Mouse (Mus musculus) ES-CJ7 (cell line): ENCODE data around the gene Gja5.
A peak's percentile ranks its signal among the peaks of the same experiment; 100 is the strongest.
"Not testable (repeated sequence)": the region's sequence is repeated elsewhere in the genome, so short reads cannot be mapped to it uniquely, and the experiment has no call there.

Experiments used
- DNase-seq: peaks from one replicate; pipeline ENCODE4 v3.0.0; 2011; ENCODE audit warnings: low read depth, low spot score

Gja5 gene

GRCm38 (mm10) chr3:97100784-97101641, 196.5 kb downstream of the Gja5 start:
- DNase-seq, result no peak

DNA sequence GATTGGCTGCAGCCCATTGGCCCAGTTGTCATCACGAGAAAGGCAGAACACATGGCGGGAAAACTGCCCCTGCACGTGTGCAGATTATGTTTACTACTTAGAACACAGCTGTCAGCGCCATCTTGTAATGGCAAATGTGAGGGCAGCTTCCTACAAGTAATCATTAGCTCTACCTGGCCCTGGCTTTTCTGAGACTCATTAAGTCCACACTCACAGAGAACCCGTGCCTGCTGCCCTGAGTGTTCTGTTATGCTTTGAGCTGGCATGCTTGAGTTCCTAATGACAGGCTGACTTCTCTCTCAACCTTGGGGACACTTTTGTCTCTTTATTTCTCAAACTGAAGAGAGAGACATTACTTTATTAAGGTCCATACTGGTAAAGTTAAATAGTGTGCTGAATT, 199.5 kb downstream of the Gja5 start:
- DNase-seq, result not testable (repeated sequence)

GRCm38 (mm10) chr3:97104696-97105430, 200.4 kb downstream of the Gja5 start:
- no peak for DNase-seq

DNA sequence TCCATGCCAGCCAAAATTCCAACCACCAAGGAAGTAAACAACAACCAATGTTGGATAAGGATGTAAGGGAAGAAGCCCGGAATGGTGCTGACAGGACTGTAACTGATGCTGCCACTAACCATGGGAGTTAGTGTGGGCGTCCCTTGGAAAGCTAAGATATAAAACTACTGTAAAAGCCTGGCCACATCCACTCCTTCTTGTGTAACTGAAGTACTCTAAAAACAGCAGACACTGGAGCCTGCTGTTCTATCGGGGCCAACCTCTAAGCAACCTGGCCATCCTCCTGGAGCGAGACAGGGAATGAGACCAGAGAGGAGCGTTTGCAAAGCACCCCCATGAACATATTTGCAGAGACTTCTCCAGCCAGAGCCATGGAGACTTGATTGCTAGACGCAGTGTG, 213.0 kb downstream of the Gja5 start:
- no peak for DNase-seq

DNA sequence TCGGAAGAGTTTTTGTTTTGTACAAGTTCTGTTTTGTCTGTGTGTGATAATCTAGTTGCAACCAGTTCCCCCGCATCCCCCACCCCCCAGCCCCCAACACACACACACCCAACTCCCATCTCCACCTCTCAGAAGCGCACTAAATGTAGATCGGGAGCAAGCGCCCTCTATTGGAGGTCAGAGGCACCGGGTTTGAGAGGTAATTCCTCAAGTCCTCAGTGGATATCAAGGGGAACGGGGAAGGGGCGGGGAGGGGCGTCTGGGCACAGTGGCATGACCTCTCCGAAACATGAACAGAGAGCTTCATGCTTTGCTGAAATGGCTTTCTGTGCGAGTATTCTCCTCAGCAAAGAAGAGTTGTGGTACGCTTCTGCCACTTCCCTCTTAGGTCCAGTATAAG, 213.8 kb downstream of the Gja5 start:
- DNase-seq, result peak; percentile 89

DNA sequence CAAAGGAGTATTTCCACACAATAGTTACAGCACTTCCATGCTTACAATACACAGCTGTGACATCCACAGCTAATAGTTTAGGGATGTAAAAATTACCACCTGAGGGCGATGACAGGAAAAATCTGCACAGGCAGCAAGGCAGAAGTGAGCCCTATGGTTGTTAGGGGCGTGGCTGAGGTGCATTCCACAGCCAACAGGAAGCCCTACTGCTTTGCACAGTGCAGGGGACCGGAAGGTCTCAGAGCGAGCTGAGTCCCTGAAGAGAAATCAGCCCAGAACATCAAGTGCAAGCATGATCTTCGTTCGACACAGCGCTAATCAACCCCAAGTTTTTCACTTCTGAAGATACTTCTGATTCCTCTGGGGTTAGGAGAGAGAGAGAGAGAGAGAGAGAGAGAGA, 219.7 kb downstream of the Gja5 start:
- peak; percentile 76 for DNase-seq
